Mouse (Mus musculus): ENCODE measurements at regions not wholly inside any gene's neighbourhood (a gene's known extent, or its start where the extent isn't known, plus 50 kb on each side); places are given as distances from the start of the nearest gene placed in this dataset.

- no peak for TF ChIP-seq CTCF (conservative IDR thresholded peaks at IDR 0.05; ENCODE audit: low read length)
- TF ChIP-seq POU5F1 (IDR thresholded peaks at IDR 0.05; ENCODE audit: borderline replicate concordance, low read length), result no peak
These were observed 152.6 kb upstream of the Tars start for GRCm38 (mm10) chr15:11552110-11552509.
